Mouse (Mus musculus): Measurements from ENCODE around the gene Rplp2. TPM values are rescaled to one million over a fixed set of nuclear protein-coding genes. Genes with fewer than 3 reads are reported as not detected.
"Not testable (repeated sequence)": the region's sequence is repeated elsewhere in the genome, so short reads cannot be mapped to it uniquely, and the experiment has no call there.

Rplp2 gene
- polyA plus RNA-seq, 1 experiment from 2014 or later = 1,319 TPM

- no peak for ATAC-seq (ENCODE audit: insufficient read depth, low FRiP score, low read depth)
- Histone ChIP-seq H3K27ac (no peak overlapping the region), H3K27me3 (replicated peaks) (no peaks in the 10 kb centered on the region), H3K4me2 (no peak overlapping the region), H3K4me1 (peaks cover 59% of the 10 kb centered on the region), H3K9me3 (no peaks in the 10 kb centered on the region), H3K4me3 (replicated peaks) (no peak overlapping the region), H3K9ac (no peak overlapping the region), H3K36me3 (peaks cover 18% of the 10 kb centered on the region)
- 93% methylated on average over 10 of the region's 10 CpGs for WGBS
Measured at GRCm38 (mm10) chr7:141439140-141439679, 8.0 kb upstream of the Rplp2 start.

GRCm38 (mm10) chr7:141439811-141440210 is 7.4 kb upstream of the Rplp2 start:
- Histone ChIP-seq H3K4me1 (peaks cover 53% of the 10 kb centered on the region), H3K9ac (no peak overlapping the region), H3K27ac (no peak overlapping the region), H3K4me3 (replicated peaks) (no peak overlapping the region), H3K9me3 (no peaks in the 10 kb centered on the region), H3K36me3 (peaks cover 18% of the 10 kb centered on the region), H3K27me3 (replicated peaks) (no peaks in the 10 kb centered on the region), H3K4me2 (no peak overlapping the region)
- ATAC-seq (ENCODE audit: insufficient read depth, low FRiP score, low read depth) = no peak
- WGBS = 94% methylated on average over 11 of the region's 11 CpGs

- H3K4me2 ChIP-seq = no peak overlapping the region
- WGBS = 23% methylated on average over 6 of the region's 6 CpGs
Measured at GRCm38 (mm10) chr7:141440613-141441012, 6.6 kb upstream of the Rplp2 start.

GRCm38 (mm10) chr7:141441460-141441859 is 5.7 kb upstream of the Rplp2 start:
- Histone ChIP-seq H3K9ac (no peak overlapping the region), H3K4me3 (replicated peaks) (no peak overlapping the region), H3K27me3 (replicated peaks) (no peaks in the 10 kb centered on the region), H3K36me3 (peaks cover 18% of the 10 kb centered on the region), H3K9me3 (no peaks in the 10 kb centered on the region), H3K27ac (no peak overlapping the region), H3K4me2 (no peak overlapping the region), H3K4me1 (peaks cover 38% of the 10 kb centered on the region)
- no peak for ATAC-seq (ENCODE audit: insufficient read depth, low FRiP score, low read depth)
- WGBS = 92% methylated on average over 9 of the region's 9 CpGs

More at GRCm38 (mm10) chr7:141440613-141441012, 6.6 kb upstream of the Rplp2 start:
- H3K4me3 ChIP-seq (replicated peaks) = no peak overlapping the region
- H3K9me3 ChIP-seq = no peaks in the 10 kb centered on the region
- peaks cover 18% of the 10 kb centered on the region for H3K36me3 ChIP-seq
- peaks cover 46% of the 10 kb centered on the region for H3K4me1 ChIP-seq
- ATAC-seq (ENCODE audit: insufficient read depth, low FRiP score, low read depth) = no peak
- H3K9ac ChIP-seq = no peak overlapping the region
- H3K27ac ChIP-seq = no peak overlapping the region
- H3K27me3 ChIP-seq (replicated peaks) = no peaks in the 10 kb centered on the region

GRCm38 (mm10) chr7:141442199-141442598 is 5.0 kb upstream of the Rplp2 start:
- peak overlapping the region; percentile 16; the same call in 1 of the 2 replicates for H3K9ac ChIP-seq
- no peak for ATAC-seq (ENCODE audit: insufficient read depth, low FRiP score, low read depth)
- H3K4me2 ChIP-seq = peak overlapping the region; percentile 95
- WGBS = 89% methylated on average over 13 of the region's 13 CpGs
- peak overlapping the region; percentile 56; the same call in 1 of the 2 replicates for H3K4me3 ChIP-seq (replicated peaks)
- peaks cover 18% of the 10 kb centered on the region for H3K36me3 ChIP-seq
- no peak overlapping the region for H3K27ac ChIP-seq
- no peaks in the 10 kb centered on the region for H3K9me3 ChIP-seq
- peaks cover 32% of the 10 kb centered on the region for H3K4me1 ChIP-seq
- no peaks in the 10 kb centered on the region for H3K27me3 ChIP-seq (replicated peaks)

- WGBS = 16% methylated on average over 12 of the region's 12 CpGs
- peak overlapping the region; percentile 95 for H3K4me2 ChIP-seq
- ATAC-seq (ENCODE audit: insufficient read depth, low FRiP score, low read depth) = 0 out of 2 replicates have a peak, but pooled peaks have one; percentile 1
- no peaks in the 10 kb centered on the region for H3K27me3 ChIP-seq (replicated peaks)
- peak overlapping the region; percentile 68 for H3K27ac ChIP-seq
- peaks cover 18% of the 10 kb centered on the region for H3K36me3 ChIP-seq
- H3K4me1 ChIP-seq = peaks cover 29% of the 10 kb centered on the region
- H3K9ac ChIP-seq = peak overlapping the region; percentile 52
- no peaks in the 10 kb centered on the region for H3K9me3 ChIP-seq
- peak overlapping the region; percentile 56 for H3K4me3 ChIP-seq (replicated peaks)
Measured at GRCm38 (mm10) chr7:141443081-141443821, 3.9 kb upstream of the Rplp2 start.

GRCm38 (mm10) chr7:141443828-141444237 is 3.3 kb upstream of the Rplp2 start, which contains the start of gene Pidd1:
Gene Pidd1 (minus strand): TSS chr7:141444025.
- Histone ChIP-seq H3K4me2 (peak within 1 kb of the TSS; percentile 95), H3K4me1 (peaks cover 35% of the 10 kb centered on the region), H3K4me3 (replicated peaks) (peak within 1 kb of the TSS; percentile 56), H3K36me3 (peaks cover 15% of the 10 kb centered on the region), H3K27ac (peak within 1 kb of the TSS; percentile 83), H3K27me3 (replicated peaks) (no peaks in the 10 kb centered on the region), H3K9ac (peak within 1 kb of the TSS; percentile 52), H3K9me3 (no peaks in the 10 kb centered on the region)
- ATAC-seq (ENCODE audit: insufficient read depth, low FRiP score, low read depth) = peak; percentile 63
- WGBS = under 1% methylated on average over 25 of the region's 25 CpGs

GRCm38 (mm10) chr7:141446374-141446773 is 796 bp upstream of the Rplp2 start:
- WGBS = 77% methylated on average over 3 of the region's 3 CpGs
- H3K4me2 ChIP-seq = 0 out of 2 replicates have a peak overlapping the region, but pooled peaks have one; percentile 58
- H3K27ac ChIP-seq = not testable (repeated sequence)

GRCm38 (mm10) chr7:141451928-141452327 is 4.8 kb downstream of the Rplp2 start:
- Histone ChIP-seq H3K9me3 (no peaks in the 10 kb centered on the region), H3K4me1 (peaks cover 20% of the 10 kb centered on the region), H3K27ac (no peak overlapping the region), H3K4me2 (no peak overlapping the region), H3K27me3 (replicated peaks) (no peaks in the 10 kb centered on the region), H3K36me3 (peaks cover 11% of the 10 kb centered on the region), H3K4me3 (replicated peaks) (no peak overlapping the region), H3K9ac (no peak overlapping the region)
- no peak for ATAC-seq (ENCODE audit: insufficient read depth, low FRiP score, low read depth)

More at GRCm38 (mm10) chr7:141446374-141446773, 796 bp upstream of the Rplp2 start:
- H3K9me3 ChIP-seq; H3K27me3 ChIP-seq (replicated peaks); ATAC-seq (ENCODE audit: insufficient read depth, low FRiP score, low read depth); H3K9ac ChIP-seq; H3K4me3 ChIP-seq (replicated peaks): not testable (repeated sequence)
- Histone ChIP-seq H3K4me1 (peaks cover 30% of the 10 kb centered on the region), H3K36me3 (peaks cover 11% of the 10 kb centered on the region)

- Histone ChIP-seq H3K4me3 (replicated peaks) (no peak overlapping the region), H3K9ac (no peak overlapping the region), H3K9me3 (no peaks in the 10 kb centered on the region), H3K27ac (no peak overlapping the region), H3K4me1 (peaks cover 15% of the 10 kb centered on the region), H3K36me3 (peaks cover 11% of the 10 kb centered on the region), H3K27me3 (replicated peaks) (no peaks in the 10 kb centered on the region), H3K4me2 (no peak overlapping the region)
- no peak for ATAC-seq (ENCODE audit: insufficient read depth, low FRiP score, low read depth)
- 70% methylated on average over 2 of the region's 2 CpGs for WGBS
Measured at GRCm38 (mm10) chr7:141453636-141454035, 6.5 kb downstream of the Rplp2 start.

- Histone ChIP-seq H3K9ac (peak within 1 kb of the TSS; percentile 67), H3K4me1 (peaks cover 20% of the 10 kb centered on the region), H3K27ac (peak within 1 kb of the TSS; percentile 88), H3K9me3 (no peaks in the 10 kb centered on the region), H3K36me3 (peaks cover 15% of the 10 kb centered on the region), H3K4me3 (replicated peaks) (peak within 1 kb of the TSS; percentile 75), H3K27me3 (replicated peaks) (0 out of 2 replicates have a peak, but pooled peaks cover 6% of the 10 kb centered on the region), H3K4me2 (peak within 1 kb of the TSS; percentile 96)
- 0% methylated on average over 43 of the region's 45 CpGs for WGBS
- peak; percentile 86 for ATAC-seq (ENCODE audit: insufficient read depth, low FRiP score, low read depth)
Measured at GRCm38 (mm10) chr7:141454967-141455551, 7.9 kb downstream of the Rplp2 start, which contains the start of gene Pnpla2. Gene Pnpla2 (plus strand): TSS chr7:141455198.
